Mouse (Mus musculus): ENCODE results near the gene Crmp1.

DNA sequence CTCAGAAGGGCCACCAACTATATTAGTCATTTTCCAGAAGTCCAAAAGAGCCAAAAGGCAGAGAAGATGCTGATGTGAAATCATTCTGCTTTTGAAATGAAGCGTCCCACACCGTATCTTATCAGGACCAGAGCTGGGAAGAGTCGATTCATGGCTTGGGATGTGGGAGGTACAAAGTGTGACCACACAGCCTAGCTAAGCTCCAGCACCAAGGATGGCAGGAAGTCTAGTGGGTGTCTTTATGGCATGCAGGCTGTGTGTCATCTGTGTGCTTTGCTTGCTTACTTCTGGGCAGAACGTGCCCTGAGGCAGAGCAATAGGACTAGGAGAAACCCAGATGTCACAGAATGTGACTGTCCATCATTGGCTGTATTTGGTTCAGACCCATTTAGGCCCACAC lies 79.0 kb downstream of the Crmp1 start:
- TF ChIP-seq CTCF (IDR thresholded peaks at IDR 0.05; ENCODE audit: low read depth, low read length) (no peak), POLR2A (IDR thresholded peaks at IDR 0.05; ENCODE audit: borderline replicate concordance, low read depth, low read length) (no peak)

All from bone marrow macrophage, adult 2 months (primary cell).